Mouse (Mus musculus): ENCODE data around the gene Spink2.
A peak's percentile ranks its signal among the peaks of the same experiment; 100 is the strongest.
"Not testable (repeated sequence)": the region's sequence is repeated elsewhere in the genome, so short reads cannot be mapped to it uniquely, and the experiment has no call there.

Gene Spink2

DNA sequence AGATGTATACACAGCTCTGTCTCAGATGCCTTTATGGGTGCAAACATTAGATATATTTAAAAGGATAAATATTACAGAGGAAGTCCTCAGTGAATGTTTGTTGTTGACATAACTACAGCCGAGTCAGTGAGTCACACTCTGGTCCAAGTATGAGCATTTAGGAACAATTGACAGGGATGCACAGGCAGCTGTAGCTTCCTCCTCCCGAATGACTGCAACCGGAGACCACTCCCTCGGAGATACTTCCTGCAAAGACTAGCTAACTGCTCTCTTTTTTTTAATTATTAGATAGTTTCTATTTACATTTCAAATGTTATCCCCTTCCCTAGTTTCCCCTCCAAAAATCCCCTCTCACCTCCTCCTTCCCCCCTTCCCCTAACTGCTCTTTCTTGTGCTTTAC lies 18.0 kb downstream of the Spink2 start:
- no peak for DNase-seq

DNA sequence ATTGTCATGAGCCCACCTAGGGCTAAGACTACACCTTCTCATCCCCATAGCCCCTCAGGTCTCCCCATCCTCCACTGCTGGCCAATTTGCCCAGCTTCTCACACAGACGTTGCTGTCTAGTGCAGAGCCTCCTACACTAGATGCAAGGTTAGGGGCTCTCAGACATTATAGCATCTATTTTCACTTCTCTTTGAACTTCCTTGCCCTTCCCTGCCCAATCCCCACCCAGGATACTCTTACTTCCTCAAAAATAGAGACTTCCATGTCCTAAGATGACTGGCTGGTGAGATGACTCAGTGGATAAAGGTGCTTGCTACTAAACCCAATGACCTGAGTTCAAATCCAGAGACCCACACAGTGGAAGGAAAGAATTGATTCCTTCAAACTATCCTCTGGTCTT lies 19.6 kb downstream of the Spink2 start:
- DNase-seq = no peak

DNA sequence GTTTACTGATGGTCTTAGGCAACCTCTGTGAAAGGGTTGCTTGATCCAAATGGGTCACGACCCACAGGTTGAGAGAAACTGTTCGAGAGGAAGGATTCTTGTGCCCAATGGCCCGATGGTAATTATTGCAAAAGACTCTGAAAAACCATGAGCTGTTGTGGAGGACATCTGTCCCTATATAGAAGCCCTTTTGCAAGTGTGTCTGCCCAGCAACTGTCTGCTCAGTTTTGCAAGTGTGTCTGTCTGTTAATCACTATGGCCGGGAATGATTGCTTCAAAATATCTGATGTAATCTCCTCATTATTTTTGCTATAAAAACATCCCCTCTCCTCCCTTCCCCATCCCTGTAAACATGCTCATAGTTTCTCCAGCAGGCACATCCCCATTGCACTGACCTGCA lies 20.2 kb downstream of the Spink2 start:
- no peak for DNase-seq

DNA sequence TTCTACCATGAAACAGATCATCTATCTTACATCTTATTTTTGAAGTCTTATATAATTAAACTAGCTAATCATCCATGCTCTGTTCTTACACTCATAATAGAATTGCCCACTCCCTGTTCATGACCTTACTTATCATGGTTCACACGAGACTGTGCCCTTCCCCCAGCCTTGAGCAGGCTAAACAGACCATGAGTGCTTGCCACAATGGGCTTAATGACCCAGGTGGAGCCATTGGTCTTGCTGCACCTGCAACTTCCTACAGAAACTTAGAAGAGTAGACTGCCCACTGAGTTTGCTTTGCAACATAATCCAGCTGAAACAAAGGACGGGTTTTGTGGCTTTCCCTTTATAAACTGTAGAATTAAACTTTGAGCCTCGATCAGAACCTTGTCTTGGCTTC lies 22.5 kb downstream of the Spink2 start:
- DNase-seq = no peak

DNA sequence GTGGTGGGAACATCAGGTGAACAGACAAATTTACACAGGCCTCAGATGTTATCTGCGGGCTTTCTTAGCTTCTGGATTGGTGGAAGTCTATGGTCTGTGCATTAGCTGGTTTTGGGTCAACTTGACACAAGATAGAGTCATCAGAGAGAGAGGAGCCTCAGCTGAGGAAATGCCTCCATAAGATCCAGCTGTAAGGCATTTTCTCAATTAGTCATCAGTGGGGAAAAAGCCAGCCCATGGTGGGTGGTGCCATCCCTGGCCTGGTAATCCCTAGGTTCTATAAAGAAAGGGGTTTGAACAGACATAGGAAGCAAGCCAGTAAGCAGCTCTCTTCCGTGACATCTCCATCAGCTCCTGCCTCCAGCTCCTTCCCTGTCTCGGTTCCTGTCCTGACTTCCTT lies 25.9 kb downstream of the Spink2 start:
- DNase-seq = no peak

DNA sequence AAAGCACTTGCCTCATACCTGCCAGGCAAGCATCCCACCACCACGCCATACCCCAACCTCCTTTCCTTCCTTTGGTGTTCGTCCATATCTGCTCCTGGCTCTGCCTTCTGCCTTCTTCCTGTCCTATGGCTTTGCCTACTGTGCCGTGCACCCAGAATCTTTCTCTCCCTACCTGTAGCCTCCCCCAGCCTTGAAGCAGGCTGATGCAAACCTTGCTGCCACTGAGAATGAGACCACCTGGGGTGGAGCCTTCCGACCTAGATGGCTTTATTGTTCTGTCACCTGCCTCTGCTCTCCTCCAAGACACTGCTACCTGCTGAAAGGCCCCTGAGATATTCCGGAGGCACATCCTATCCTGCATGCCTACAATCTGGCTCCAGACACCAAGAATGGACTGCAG lies 27.4 kb downstream of the Spink2 start:
- not testable (repeated sequence) for DNase-seq

DNA sequence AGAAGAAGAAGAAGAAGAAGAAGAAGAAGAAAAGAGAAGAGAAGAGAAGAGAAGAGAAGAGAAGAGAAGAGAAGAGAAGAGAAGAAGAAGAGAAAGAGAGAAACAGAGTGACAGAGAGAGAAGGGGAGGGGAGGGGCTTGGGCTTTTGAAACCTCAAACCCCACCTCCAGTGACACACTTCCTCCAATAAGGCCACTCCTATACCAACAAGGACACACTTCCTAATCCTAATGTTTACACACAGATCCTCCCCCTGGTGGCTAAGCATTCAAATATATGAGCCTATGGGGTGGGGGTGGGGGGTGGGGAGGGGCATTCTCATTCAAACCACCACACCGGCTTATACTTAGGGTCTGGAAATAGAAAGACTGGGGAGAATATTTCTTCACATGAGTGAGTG lies 27.9 kb downstream of the Spink2 start:
- DNase-seq = no peak

DNA sequence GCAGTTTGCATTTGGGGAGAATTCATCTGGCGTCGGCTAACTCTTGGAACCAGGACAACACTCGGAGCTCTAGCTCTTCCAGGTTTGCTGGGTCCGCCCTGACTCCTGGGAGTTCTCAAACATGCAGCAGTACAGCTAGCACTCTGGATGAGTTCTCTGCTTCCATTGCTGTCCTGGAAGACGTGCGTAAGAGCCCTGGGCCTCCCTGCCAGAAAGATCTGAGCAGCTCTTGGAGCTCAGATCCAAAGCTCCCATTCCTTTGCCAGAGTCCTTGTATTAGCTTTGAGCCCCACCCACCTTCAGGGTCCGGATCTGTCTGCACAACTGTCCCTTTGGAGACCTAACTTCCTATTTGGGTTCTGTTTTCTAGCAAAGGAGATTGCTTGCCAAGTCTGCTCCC lies 29.8 kb downstream of the Spink2 start:
- DNase-seq = no peak

DNA sequence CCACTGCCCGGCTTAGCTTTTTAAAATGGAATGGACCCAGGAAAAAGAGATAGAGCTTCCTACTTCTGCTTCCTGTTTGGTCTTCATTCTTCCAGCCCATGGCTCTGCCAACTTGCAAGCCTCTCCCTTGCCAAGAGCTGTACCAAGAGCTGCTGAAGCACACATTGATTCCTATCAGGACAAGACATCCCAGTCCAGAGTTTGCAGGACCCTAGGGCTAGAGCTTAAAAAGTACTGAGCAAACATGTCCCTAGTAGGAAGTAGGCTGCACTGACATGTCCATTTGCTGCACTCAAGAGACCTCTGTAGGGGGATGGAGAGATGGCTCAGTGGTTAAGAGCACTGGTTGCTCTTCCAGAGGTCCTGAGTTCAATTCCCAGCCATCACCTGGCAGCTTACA lies 32.3 kb downstream of the Spink2 start:
- no peak for DNase-seq

DNA sequence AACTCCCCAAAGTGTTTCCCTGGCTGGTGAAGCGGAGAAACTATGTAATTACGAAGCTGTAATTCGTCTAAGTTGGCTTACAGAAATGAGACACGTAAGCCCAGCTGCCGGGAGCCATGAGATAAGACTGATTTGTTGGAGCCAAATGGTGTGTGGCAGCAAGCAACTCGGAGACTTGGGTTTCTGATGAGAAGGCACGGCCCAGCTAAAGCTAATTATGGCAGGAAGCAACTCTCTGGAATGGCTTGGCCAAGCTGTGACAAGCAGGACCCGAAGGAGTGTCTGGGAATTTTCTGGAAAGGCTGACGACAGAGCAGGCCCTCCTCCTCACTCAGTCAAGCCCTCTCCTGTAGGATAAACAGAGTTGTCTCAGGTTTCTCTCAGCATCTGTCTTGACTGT lies 33.3 kb downstream of the Spink2 start:
- DNase-seq = peak; percentile 11

DNA sequence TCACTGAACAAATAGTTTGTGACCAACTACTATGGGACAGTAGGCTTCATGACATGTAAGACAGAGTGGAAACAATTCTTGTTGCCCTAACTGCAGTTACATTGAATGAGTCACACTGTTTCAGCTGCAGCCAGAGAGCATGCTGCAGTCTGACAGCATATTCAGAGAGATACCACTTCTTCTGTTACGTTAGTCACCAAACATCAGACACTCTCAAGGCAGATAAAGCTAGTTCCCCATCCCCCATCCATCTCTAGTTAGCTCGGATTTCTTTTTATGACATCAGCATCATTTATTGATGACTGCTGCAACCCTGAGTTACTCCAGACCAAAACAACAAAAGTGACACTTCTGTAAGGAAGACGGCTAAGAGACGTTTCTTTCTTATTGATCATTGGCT lies 36.5 kb downstream of the Spink2 start:
- DNase-seq = no peak

DNA sequence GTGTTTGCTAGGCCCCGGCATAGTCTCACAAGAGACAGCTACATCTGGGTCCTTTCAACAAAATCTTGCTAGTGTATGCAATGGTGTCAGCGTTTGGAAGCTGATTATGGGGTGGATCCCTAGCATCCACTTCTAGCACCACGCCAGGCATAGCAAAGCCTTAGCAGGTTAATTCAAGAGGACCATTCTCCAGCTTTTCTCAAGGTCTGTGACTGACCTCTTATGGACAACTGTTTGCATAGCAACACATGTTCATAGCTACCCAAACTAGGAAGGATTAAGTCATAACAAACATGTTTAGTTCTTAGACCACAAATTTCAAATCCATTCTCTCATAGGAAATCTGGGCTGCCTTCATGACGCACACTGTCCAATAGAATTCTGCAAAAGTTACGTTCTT lies 40.7 kb downstream of the Spink2 start:
- DNase-seq = no peak

DNA sequence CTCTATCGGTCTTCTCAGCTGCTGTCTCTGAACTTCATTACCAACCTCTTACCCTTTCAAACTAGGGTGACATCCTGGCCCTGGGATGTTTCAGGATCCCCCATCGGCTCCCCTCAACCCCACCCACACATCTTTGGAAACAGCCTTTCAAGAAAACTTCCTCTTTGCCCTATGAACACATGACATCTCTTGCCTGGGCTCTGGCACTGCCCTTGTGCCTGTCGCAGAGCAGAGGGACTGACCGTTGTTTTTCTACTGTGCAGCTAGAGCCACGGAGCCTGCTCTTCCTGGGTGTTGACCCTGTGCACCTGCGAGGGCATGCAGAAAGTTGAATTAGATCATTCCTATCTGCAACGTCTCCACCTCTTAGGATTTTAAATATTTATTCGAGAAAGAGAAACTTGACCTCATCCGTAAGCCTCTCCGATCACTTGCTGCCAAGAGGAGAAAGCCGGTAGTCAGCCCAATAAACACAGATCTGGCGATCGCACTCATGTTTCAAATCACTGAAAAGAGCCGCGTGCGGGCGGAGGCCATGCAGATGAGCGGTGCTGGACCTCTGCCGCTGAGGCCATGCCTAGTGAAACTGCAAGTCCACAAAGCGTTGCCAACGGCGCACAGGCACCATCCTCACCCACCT lies 43.8 kb downstream of the Spink2 start:
- no peak for DNase-seq

DNA sequence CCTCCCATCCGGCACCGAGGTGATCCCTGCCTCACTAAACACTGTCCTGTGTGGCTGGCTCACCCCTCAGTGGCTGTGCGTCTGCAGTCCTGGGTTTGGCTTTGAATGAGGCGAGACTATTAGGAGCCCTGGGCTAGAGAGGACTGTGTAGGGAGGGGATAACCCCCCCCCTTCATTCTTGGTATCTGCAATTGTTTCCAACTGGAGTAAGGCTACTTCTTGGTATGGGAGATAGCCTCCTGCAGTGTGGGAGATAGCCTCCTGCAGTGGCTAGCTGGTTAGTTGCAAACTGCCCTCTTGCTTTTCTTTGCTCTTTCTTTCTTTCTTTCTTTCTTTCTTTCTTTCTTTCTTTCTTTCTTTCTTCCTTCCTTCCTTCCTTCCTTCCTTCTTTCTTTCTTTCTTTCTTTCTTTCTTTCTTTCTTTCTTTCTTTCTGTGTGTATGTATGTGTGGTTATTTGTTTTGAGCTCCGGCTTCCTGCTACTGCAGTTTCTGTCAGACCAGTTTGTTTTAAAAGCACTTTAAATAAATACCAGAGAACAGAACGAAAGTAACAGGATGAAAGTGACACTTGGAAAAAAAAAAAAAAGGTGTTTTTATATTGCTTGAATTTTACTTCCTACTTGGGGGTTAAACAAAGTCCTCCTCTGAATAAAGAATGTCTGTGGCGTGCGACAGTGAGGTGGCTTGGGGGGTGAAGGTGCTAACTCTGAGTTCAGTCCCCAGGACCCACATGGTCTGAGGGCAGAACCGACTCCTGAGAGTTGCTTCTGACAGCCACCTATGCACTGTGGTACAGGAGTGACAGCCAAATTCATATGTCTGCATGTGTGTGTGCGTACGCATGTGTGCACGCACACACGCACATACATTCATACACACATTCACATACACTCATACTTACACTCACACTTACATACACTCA lies 45.3 kb downstream of the Spink2 start:
- DNase-seq = no peak

DNA sequence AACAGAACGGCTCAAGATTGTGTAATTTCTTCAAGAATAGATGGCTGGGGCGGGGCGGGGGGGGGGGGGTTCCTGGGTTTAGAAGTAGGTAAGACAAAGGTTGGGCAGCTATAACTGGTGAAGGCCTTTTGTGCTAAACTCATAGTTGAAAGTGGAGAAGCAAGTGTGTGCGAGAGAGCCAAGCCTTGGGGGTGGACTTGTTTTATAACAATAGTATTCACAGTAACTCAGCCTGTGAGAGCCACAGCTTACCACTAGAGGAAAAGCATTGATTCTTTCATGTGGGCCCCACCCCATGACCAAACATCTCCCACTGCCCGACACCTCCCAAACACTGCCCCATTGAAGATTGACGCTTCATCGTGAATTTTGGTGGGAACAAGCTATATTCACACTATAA lies 47.7 kb downstream of the Spink2 start:
- DNase-seq = no peak

DNA sequence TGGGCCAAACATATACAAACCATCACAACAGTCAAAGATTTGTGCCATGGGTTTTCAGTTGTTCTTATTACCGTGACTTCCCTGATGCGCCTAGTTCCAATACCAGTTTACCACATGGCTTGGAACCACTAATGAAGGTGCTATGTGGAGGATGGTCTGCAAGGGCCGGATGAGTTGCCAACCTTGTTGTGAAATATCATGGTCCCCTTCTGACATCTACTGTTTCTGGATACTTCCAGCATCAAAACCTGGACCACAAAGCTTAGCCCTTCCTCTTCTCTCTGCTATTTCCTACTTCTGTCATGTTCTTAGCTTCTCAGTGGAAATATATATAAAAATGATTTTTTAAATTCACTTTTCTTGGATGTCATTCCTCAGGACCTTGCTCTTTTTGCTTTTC lies 48.7 kb downstream of the Spink2 start:
- DNase-seq = no peak

DNA sequence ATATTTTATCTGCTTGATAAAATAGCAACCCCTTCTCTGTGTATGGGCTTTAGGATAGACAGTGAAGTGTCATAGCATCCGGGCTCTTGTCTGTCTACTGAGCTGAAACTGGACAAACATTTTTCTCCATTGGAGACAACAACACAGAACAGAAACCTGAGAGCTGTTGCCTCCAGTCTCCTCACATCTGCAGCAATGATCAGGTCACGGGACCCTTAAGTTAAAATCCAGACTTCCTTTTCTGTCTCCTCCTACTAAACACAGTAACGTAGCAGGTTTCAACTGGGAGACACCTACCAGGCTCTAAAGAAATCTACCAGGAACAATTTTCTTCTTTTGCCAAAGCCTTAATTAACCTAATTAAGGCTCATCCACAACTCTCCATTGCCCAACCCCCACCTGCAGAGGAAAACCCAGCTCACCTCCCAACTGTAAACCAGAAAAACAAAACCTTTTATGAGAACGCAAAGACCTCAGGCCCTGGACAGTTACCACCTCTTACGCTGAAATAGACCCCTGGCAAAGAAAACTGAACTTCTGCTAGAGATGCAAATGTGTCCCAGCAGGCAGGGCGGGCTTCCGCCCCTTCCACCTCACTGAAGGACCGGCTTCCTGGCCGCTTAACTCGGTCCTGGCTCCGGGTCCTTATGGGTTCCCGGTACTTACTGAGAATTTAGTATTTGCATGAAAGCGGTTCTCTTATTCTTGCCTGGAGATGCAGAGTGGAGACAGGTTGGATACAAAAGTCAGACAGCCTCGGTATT lies 53.3 kb downstream of the Spink2 start:
- DNase-seq = no peak

DNA sequence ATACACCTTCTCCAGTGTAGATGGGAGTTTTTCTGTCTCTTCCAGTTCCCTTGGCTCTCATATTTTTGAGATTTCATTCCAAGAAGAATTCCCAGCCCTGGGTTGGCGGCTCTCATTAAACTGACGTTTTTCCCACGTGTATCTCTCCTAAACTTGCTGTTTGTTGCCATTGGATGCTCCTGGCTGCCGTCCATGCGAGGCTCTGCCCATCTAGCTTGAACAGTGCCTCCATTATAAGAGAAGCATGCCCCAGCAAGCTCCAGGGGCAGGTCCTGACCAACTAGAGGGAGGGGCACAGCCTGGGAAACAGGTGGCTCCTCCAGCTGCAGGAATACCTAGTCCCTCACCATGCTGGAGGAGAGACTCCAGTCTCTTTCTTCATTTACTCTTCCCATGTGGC lies 54.3 kb downstream of the Spink2 start:
- no peak for DNase-seq

DNA sequence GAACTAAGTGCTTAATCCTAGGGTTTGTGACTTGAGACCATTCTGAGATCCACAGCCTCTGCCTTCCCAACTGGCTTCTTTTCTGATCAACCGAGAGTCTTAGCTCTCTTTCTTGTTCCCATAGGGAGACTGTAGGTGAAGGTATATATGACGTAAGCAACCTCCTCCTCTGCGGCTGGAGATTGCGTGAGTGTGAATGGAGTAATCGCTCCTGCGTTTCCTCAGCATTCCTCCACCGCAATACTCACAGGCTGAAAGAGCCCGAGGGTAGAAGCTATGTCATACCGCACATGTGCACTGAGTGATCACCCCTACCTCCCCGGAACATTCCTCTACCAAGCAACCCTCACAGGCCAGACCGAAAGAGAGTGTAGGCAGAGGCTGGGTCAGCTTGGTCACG lies 55.7 kb downstream of the Spink2 start:
- DNase-seq = no peak

All from kidney, adult 11 months (tissue).